Mouse (Mus musculus) liver, postnatal 0 days (tissue): ENCODE measurements around the gene Txk.

Experiments used
- CTCF ChIP-seq: sonication (generic); IDR thresholded peaks from 2 replicates; pipeline ENCODE4 v1.5.1; 2016; ENCODE audit warnings: antibody characterized with exemption, low read depth
- EP300 ChIP-seq: IDR thresholded peaks from 2 replicates; pipeline ENCODE4 v1.6.1; 2016; ENCODE audit warnings: antibody characterized with exemption, low read depth, mild to moderate bottlenecking

DNA sequence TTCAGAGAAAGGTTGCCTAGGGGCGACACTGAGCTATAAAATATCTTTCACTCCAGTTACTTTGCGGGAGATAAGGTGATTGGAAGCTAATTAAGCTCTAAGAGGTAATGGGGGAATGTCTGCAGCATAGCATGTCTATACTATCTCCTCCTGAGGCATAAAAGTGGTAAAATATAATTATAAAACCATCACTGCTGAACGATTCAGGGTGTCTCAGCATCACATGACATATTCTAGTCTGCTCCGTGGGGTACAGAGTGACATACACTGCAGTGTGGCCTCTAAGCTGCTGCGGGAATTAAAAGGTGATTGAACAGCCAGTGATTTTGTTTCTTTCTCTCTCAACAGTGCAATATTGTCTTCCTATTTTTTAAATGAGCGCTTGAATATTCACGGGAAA, 86.1 kb downstream of the Txk start:
- TF ChIP-seq CTCF (no peak), EP300 (no peak)
